Mouse (Mus musculus): ENCODE measurements at regions not wholly inside any gene's neighbourhood (a gene's known extent, or its start where the extent isn't known, plus 50 kb on each side); places are given as distances from the start of the nearest gene placed in this dataset.

GRCm38 (mm10) chr6:84408513-84408912, 185.2 kb downstream of the Cyp26b1 start:
- WGBS = 61% methylated on average over 5 of the region's 5 CpGs

DNA sequence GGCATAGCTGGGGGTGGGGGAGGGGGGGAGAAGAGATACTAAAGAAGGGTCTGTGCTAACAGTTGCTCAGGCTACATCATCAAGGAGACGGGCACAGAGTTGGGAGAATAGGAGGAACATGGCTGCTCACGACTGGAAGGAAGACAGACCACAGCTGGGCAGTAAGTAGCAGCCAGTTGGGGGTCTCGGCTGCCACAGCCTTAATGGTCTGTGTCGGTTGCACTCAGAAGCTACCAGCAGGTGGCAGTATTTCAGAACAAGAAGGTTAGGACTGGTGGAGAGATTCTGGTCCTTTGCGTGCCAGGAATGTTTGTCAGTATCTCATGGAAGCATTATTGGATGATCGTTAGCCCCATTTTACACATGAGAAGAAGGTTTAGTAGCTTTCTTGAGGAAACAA, 185.9 kb downstream of the Cyp26b1 start:
- H3K9ac ChIP-seq (replicated peaks; ENCODE audit: low read depth, low read length) = no peak overlapping the region
- no peaks in the 10 kb centered on the region for H3K4me1 ChIP-seq (replicated peaks; ENCODE audit: control insufficient read depth, insufficient read depth, low read length)
- no peak overlapping the region for H3K4me3 ChIP-seq (replicated peaks; ENCODE audit: low read length)
- peak; percentile 72 for ATAC-seq
- no peak overlapping the region for H3K4me2 ChIP-seq (ENCODE audit: low read length)
- no peak overlapping the region for H3K27ac ChIP-seq (ENCODE audit: low read length)
- no peaks in the 10 kb centered on the region for H3K36me3 ChIP-seq (ENCODE audit: control insufficient read depth, insufficient read depth)
- 3% methylated on average over 6 of the region's 6 CpGs for WGBS
- H3K27me3 ChIP-seq (replicated peaks; ENCODE audit: control insufficient read depth, insufficient read depth, low read length) = no peaks in the 10 kb centered on the region
- H3K9me3 ChIP-seq (ENCODE audit: control insufficient read depth, low read length) = no peaks in the 10 kb centered on the region

More at GRCm38 (mm10) chr6:84408513-84408912, 185.2 kb downstream of the Cyp26b1 start:
- ATAC-seq = no peak
- H3K27me3 ChIP-seq (replicated peaks; ENCODE audit: control insufficient read depth, insufficient read depth, low read length) = no peaks in the 10 kb centered on the region
- no peak overlapping the region for H3K4me3 ChIP-seq (replicated peaks; ENCODE audit: low read length)
- no peaks in the 10 kb centered on the region for H3K9me3 ChIP-seq (ENCODE audit: control insufficient read depth, low read length)
- no peak overlapping the region for H3K9ac ChIP-seq (replicated peaks; ENCODE audit: low read depth, low read length)
- no peak overlapping the region for H3K4me2 ChIP-seq (ENCODE audit: low read length)
- no peak overlapping the region for H3K27ac ChIP-seq (ENCODE audit: low read length)
- H3K4me1 ChIP-seq (replicated peaks; ENCODE audit: control insufficient read depth, insufficient read depth, low read length) = no peaks in the 10 kb centered on the region
- no peaks in the 10 kb centered on the region for H3K36me3 ChIP-seq (ENCODE audit: control insufficient read depth, insufficient read depth)

DNA sequence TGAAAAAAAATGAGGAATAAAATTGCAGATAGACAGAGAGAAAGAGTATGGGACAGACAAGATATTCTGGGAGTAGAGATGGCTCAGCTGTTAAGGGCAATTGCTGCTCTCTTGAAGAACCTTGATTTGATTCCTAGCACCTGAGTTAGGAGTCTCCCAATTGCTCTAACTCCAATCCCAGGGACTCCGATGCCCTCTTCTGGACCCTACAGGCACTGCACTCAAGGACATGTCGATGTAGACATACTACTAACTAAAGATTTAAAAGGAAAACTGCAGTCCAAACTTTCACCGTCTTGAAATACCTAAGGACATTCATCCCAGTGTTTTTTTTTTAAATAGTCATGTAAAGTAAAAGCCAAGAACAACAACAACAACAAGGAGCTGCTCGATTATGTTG, 189.0 kb downstream of the Cyp26b1 start:
- 65% methylated on average over 4 of the region's 4 CpGs for WGBS
- ATAC-seq = no peak
- H3K9me3 ChIP-seq (ENCODE audit: control insufficient read depth, low read length) = no peaks in the 10 kb centered on the region

GRCm38 (mm10) chr6:84402431-84402830, 191.3 kb downstream of the Cyp26b1 start:
- no peak overlapping the region for H3K4me2 ChIP-seq (ENCODE audit: low read length)
- H3K4me1 ChIP-seq (replicated peaks; ENCODE audit: control insufficient read depth, insufficient read depth, low read length) = no peaks in the 10 kb centered on the region
- H3K9ac ChIP-seq (replicated peaks; ENCODE audit: low read depth, low read length) = no peak overlapping the region
- H3K4me3 ChIP-seq (replicated peaks; ENCODE audit: low read length) = no peak overlapping the region
- H3K9me3 ChIP-seq (ENCODE audit: control insufficient read depth, low read length) = no peaks in the 10 kb centered on the region
- no peaks in the 10 kb centered on the region for H3K36me3 ChIP-seq (ENCODE audit: control insufficient read depth, insufficient read depth)
- 78% methylated on average over 2 of the region's 2 CpGs for WGBS
- no peaks in the 10 kb centered on the region for H3K27me3 ChIP-seq (replicated peaks; ENCODE audit: control insufficient read depth, insufficient read depth, low read length)
- H3K27ac ChIP-seq (ENCODE audit: low read length) = no peak overlapping the region
- ATAC-seq = no peak

More for the DNA sequence above, 189.0 kb downstream of the Cyp26b1 start:
- Histone ChIP-seq H3K4me1 (replicated peaks; ENCODE audit: control insufficient read depth, insufficient read depth, low read length) (no peaks in the 10 kb centered on the region), H3K27me3 (replicated peaks; ENCODE audit: control insufficient read depth, insufficient read depth, low read length) (no peaks in the 10 kb centered on the region), H3K4me2 (ENCODE audit: low read length) (no peak overlapping the region), H3K4me3 (replicated peaks; ENCODE audit: low read length) (no peak overlapping the region), H3K9ac (replicated peaks; ENCODE audit: low read depth, low read length) (no peak overlapping the region), H3K36me3 (ENCODE audit: control insufficient read depth, insufficient read depth) (no peaks in the 10 kb centered on the region), H3K27ac (ENCODE audit: low read length) (no peak overlapping the region)

DNA sequence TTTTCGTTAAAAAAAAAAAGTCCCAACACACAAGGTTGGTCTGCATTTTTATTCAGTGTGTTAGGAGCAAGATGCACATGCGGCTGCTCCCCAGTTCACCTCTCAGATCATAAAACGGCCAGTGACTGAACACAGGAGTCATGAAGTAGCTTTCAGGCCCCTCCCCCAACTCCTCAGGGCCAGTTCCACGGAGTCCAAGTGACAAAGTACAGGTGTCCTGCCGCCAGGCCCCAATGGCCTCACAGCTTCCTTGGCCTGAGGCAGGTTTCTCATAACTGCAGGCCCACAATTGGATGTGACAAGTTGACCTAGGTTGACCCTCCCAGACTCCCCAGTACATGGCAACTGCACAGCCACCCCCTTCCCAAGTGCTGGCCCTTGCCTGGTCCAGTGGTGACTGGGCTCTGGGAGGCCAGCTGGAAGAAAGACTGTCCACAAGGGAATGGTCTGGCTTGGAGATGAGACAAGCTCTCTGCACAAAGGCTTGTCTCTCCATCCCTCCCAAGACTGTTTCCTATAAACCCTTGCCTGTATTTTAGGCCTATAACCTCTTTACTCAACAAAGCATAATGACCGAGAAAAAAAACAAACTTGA, 199.1 kb downstream of the Cyp26b1 start:
- ATAC-seq = no peak
- Histone ChIP-seq H3K9me3 (ENCODE audit: control insufficient read depth, low read length) (no peaks in the 10 kb centered on the region), H3K27me3 (replicated peaks; ENCODE audit: control insufficient read depth, insufficient read depth, low read length) (no peaks in the 10 kb centered on the region), H3K4me3 (replicated peaks; ENCODE audit: low read length) (no peak overlapping the region), H3K4me2 (ENCODE audit: low read length) (no peak overlapping the region), H3K36me3 (ENCODE audit: control insufficient read depth, insufficient read depth) (no peaks in the 10 kb centered on the region), H3K27ac (ENCODE audit: low read length) (no peak overlapping the region), H3K4me1 (replicated peaks; ENCODE audit: control insufficient read depth, insufficient read depth, low read length) (no peaks in the 10 kb centered on the region), H3K9ac (replicated peaks; ENCODE audit: low read depth, low read length) (no peak overlapping the region)
- WGBS = 77% methylated on average over 6 of the region's 6 CpGs

DNA sequence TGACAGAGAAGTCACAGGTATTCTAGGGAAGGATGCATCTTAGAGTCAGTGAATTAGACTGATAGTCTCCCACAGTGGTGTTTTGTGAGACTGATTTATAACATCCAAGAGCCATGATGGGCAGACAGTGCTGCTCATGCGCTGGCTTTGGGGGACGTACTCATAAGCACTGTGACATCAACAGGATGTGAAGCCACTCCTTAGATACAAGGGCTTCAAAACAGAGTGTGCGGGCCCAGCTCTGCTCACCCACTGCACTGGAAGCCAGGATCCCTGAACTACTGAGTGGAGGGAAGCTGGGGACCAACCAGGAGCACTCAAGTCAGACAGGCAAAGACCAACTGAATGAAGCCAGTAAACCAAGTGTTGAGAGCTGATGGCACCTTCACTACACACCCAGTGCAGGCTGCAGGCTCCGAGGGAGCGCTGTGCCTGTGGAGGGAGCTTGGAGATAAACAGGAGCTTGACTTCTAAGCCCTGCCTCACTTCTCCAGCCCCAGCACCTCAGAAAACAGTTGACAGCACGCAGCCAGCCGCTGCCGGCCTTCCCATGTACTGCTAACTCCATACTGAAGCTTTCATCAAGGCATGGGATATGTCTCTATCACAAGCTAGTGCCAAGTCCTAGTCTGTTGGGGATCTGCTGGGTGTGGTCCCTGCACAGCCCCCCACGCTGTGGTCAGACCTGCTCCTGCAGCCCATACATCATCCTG, 200.0 kb downstream of the Cyp26b1 start:
- H3K27ac ChIP-seq (ENCODE audit: low read length) = no peak overlapping the region
- no peaks in the 10 kb centered on the region for H3K4me1 ChIP-seq (replicated peaks; ENCODE audit: control insufficient read depth, insufficient read depth, low read length)
- no peak for ATAC-seq
- no peaks in the 10 kb centered on the region for H3K36me3 ChIP-seq (ENCODE audit: control insufficient read depth, insufficient read depth)
- H3K9ac ChIP-seq (replicated peaks; ENCODE audit: low read depth, low read length) = no peak overlapping the region
- no peaks in the 10 kb centered on the region for H3K9me3 ChIP-seq (ENCODE audit: control insufficient read depth, low read length)
- no peak overlapping the region for H3K4me3 ChIP-seq (replicated peaks; ENCODE audit: low read length)
- no peaks in the 10 kb centered on the region for H3K27me3 ChIP-seq (replicated peaks; ENCODE audit: control insufficient read depth, insufficient read depth, low read length)
- H3K4me2 ChIP-seq (ENCODE audit: low read length) = no peak overlapping the region
- WGBS = 88% methylated on average over 9 of the region's 9 CpGs

DNA sequence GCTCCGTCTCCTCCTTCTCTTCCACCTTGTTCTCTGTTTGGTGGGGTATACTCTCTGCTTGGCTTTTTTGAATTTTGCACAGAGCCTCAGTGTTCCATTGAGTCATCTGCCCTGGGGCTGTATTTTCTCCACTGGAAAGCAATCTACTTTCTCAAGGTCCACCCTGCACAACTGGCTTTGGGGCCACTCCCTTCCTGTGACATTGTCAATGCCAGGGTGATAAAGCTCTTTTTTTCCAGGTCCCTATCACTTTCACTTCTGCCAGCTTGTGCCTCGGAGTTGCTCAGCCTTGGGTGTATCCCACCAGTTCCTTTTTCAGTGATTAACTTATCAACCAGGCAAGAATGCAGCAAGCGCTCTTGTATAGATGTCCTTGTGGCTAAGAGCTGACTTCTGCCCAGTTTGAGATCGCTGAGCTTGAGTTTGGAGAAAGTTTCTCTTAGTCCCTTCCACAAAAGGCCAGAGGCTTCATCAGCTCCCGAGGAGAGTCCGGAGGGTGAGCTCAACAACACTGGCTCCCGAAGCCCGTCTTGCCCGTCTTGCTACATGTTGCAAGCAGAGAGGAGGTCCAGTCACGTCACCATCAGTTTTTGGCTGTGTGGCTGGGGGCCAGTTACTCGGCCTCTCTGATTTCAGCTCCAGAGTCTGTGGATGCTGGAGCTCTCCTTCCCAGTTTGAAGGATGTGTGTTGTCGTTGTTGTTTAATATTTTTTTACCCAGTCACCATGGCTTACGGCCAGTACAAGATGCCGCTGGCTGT, 200.8 kb downstream of the Cyp26b1 start:
- Histone ChIP-seq H3K9ac (replicated peaks; ENCODE audit: low read depth, low read length) (no peak overlapping the region), H3K9me3 (ENCODE audit: control insufficient read depth, low read length) (no peaks in the 10 kb centered on the region)
- WGBS = 93% methylated on average over 14 of the region's 14 CpGs

DNA sequence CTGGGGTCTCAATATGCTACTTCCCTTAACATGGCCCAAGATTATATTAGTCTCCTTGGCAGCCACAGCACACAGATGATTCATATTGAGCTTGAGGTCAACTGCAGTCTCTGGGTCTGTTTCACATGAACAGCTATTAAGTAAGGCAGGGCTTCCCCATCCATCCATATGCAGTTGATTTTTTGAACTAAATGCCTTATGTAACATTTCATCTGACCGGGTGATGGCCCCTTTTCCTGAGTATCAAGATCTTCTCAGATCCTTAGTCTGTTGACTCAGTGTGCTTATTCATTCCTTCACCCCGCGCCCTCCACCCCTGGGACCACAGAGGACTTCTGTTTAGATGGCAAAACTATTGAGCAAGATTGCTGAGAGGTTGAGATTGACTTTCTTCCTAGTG, 202.7 kb downstream of the Cyp26b1 start:
- Histone ChIP-seq H3K27ac (ENCODE audit: low read length) (no peak overlapping the region), H3K4me3 (replicated peaks; ENCODE audit: low read length) (no peak overlapping the region), H3K36me3 (ENCODE audit: control insufficient read depth, insufficient read depth) (no peaks in the 10 kb centered on the region), H3K27me3 (replicated peaks; ENCODE audit: control insufficient read depth, insufficient read depth, low read length) (no peaks in the 10 kb centered on the region), H3K9me3 (ENCODE audit: control insufficient read depth, low read length) (no peaks in the 10 kb centered on the region), H3K4me1 (replicated peaks; ENCODE audit: control insufficient read depth, insufficient read depth, low read length) (no peaks in the 10 kb centered on the region), H3K9ac (replicated peaks; ENCODE audit: low read depth, low read length) (no peak overlapping the region), H3K4me2 (ENCODE audit: low read length) (no peak overlapping the region)
- 98% methylated on average over 3 of the region's 3 CpGs for WGBS
- ATAC-seq = no peak

More for the DNA sequence above, 200.8 kb downstream of the Cyp26b1 start:
- no peaks in the 10 kb centered on the region for H3K27me3 ChIP-seq (replicated peaks; ENCODE audit: control insufficient read depth, insufficient read depth, low read length)
- H3K4me3 ChIP-seq (replicated peaks; ENCODE audit: low read length) = no peak overlapping the region
- H3K4me2 ChIP-seq (ENCODE audit: low read length) = no peak overlapping the region
- H3K36me3 ChIP-seq (ENCODE audit: control insufficient read depth, insufficient read depth) = no peaks in the 10 kb centered on the region
- no peak for ATAC-seq
- H3K4me1 ChIP-seq (replicated peaks; ENCODE audit: control insufficient read depth, insufficient read depth, low read length) = no peaks in the 10 kb centered on the region
- H3K27ac ChIP-seq (ENCODE audit: low read length) = no peak overlapping the region

DNA sequence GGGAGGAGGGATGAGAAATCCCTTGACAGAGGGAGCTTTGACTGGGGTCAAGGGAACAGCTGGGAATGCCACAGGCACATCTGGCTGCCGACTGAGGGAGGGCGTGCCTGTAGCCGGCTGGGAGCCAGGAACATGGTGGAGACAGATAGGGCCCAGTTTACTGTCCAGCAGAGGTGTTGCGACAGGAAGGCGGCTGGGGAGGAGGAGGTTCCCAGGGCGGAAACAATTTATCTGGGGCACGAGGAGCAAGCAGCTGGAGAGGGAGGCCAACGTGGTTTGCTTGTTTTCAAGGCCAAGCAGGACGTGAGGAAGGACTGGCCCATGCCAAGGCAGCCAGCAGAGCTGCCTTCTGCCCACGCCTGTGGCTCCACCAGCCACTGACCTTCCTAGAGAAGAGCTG, 208.0 kb downstream of the Cyp26b1 start:
- no peaks in the 10 kb centered on the region for H3K27me3 ChIP-seq (replicated peaks; ENCODE audit: control insufficient read depth, insufficient read depth, low read length)
- H3K9ac ChIP-seq (replicated peaks; ENCODE audit: low read depth, low read length) = no peak overlapping the region
- no peaks in the 10 kb centered on the region for H3K4me1 ChIP-seq (replicated peaks; ENCODE audit: control insufficient read depth, insufficient read depth, low read length)
- no peak overlapping the region for H3K4me2 ChIP-seq (ENCODE audit: low read length)
- WGBS = 62% methylated on average over 10 of the region's 10 CpGs
- H3K9me3 ChIP-seq (ENCODE audit: control insufficient read depth, low read length) = no peaks in the 10 kb centered on the region
- H3K27ac ChIP-seq (ENCODE audit: low read length) = no peak overlapping the region
- ATAC-seq = no peak
- H3K4me3 ChIP-seq (replicated peaks; ENCODE audit: low read length) = no peak overlapping the region
- no peaks in the 10 kb centered on the region for H3K36me3 ChIP-seq (ENCODE audit: control insufficient read depth, insufficient read depth)
